Mouse (Mus musculus): ENCODE measurements around the gene Akap6.

Akap6 gene

DNA sequence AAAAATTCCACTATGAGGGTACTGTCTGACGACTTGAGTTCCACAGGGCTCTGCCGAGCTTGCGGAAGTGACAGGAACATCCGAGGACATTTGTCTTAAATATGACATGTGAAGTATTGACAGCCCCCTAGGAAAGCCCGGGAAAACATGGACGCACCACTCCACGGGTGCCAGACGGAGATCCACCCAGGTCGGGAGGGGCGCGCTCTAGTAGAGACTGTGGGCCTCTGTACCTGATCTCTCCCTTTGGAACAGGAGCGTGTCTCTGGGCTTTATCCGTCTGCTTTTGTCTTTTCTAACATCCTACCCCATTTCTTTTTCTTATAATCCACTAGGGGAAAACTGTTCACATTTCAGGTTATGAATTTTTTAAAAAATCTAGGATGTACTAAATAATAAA, 211.2 kb downstream of the Akap6 start:
- no peak for DNase-seq (ENCODE audit: low spot score)

DNA sequence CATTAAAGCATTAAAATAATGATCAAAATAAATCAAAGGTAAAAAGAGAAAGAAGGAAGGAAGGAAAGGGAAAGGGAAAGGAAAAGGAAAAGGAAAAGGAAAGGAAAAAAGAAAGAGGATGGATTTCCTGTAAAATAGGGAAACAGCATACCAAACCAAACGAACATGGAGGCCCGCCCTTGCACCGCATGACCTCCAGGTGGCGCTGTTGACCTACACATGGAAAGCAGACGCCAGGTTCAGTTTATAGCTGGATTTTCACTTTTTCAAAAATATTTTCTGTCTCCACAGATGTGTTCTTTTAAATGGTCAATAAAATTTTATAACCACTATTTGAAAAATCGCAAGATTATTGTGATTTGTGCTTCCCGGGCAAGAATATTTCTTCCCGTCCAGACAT, 211.6 kb downstream of the Akap6 start:
- peak; percentile 86 for DNase-seq (ENCODE audit: low spot score)

DNA sequence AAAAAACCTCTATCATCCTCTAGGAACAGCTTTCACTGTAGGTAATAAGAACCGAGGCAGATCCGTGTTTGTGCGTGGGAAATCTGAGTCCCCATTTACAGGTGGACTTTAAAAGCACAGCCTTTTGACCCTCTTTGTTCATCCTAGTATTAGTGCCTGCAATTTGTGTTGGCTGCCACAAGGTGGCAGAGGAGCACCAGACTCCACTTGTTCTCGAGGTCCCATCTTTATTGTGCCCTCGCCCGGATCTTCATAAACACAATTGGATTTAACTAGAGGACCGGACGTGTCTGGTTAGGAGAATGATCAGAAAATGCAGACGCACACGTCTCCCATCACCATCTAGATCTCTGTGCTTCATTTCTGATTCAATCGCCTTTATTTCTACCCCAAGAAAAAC, 219.8 kb downstream of the Akap6 start:
- DNase-seq (ENCODE audit: low spot score), result peak; percentile 83

DNA sequence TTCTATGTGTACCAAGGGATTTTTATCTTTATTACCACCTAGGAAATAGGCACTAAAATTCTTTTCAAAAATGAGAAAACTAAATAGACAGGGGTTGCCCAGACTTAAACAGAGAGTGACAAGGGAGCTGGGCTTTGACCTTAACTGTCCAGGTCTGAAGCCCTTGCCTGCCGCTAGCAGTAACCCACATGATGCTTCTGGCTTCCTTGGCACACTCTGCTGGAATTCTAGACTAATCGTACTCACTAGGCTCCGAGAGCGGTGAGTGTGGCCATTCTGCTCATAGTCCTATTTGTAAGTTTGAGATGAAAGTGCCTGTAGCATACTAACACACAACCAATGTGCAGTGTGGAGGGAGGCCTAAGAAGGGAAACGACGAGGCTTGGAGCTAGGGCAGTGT, 223.3 kb downstream of the Akap6 start:
- DNase-seq (ENCODE audit: low spot score), result no peak

DNA sequence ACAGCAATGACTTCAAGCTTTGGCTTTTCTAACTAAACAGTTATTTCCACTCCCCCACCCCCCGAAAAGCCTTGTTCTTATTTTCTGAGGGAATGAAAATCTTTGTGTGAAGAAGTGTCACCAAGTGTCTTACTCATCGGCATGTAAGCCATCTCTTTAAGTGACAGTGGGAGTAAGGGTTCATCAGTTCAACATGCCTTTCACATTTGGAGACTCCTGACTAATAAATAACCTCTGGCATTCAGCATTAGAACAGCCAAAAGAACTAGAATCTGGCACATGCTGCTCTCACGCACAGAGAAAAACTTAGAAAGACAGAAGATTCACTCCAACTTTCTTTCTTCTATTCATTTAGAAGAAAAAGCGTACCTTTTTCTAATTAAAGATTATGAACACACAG, 226.3 kb downstream of the Akap6 start:
- DNase-seq (ENCODE audit: low spot score), result no peak

DNA sequence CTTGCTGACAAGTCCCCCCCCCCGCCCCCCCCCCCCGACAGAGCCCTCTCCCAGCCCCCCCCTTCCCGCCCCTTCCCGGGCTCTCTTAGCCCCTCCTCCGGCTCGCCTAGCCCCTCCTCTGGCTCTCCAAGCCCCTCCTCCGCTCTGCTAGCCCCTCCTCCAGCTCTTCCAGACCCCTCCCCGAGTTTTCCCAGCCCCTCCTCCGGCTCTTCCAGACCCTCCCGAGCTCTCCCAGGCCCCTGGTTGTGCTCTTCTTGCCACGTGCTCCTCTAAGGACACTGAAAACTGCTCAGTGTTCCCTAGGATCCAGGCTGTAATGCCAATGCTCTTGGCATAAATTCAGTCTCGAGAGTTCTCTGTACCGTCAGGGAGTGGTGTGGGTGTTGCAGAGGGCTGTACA, 234.6 kb downstream of the Akap6 start:
- DNase-seq (ENCODE audit: low spot score), result no peak

DNA sequence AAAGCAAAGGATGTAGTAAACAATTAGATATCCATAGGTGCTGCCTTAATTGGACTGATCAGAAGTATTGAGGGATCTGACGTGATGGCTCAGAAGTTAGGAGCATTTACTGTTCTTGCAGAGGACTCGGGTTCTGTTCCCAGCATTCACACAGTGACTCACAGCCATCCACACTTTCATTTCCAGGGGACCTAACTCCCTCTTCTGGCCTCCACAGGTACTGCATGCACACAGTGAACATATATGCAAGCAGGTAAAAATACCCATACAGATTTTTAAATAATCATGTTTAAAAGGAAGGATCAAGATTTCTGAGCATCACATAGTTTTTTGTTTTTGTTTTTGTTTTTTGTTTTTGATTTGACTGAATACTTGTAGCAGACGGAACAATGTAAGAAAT, 235.8 kb downstream of the Akap6 start:
- DNase-seq (ENCODE audit: low spot score), result no peak

DNA sequence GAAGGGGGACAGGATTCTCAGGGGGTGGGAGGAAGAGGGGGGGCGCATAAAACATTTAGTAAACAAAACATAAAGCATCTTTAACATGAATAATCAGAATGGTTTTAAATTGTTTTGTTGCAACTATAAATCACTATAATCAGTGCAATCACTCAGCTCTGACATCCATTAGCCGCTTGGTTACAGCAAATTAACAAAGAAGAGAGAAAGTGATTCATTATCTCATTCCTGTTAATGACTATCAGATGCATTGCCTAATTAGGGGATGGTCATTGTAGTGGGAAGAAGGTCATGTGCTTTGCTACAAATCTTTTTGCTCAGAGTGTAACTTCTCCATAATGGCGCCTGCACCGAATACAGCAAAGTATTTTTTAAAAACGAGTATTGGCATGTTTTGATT, 239.6 kb downstream of the Akap6 start:
- no peak for DNase-seq (ENCODE audit: low spot score)

DNA sequence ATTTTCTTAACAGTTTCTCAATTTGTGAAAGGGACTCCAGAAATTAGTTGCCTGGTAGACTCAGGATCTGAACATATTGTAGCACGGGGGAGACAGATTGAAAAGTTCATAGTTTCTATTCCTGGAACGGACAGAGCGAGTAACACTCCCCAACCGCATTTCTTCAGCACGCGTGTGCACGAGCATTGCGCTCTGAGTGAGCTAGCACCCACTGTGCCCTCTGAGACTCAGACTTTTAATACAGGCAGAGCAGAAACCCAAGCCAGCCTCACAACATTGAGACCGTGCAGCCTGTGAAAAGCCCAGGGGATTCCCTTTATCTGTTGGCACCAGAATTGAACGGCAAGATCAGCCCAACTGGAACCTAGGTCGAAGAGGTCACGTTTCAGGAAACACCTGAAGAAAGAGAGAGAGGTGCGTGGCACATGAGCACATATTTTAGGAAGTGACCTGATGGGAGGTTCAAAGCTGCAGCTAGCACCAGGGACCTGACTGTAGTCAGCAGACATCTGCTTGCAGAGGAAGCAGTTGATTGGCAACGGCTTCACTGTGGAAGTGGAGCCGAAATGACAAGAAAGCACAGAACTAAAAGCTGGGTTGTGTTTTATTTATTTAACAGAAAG, 240.3 kb downstream of the Akap6 start:
- DNase-seq (ENCODE audit: low spot score), result no peak

DNA sequence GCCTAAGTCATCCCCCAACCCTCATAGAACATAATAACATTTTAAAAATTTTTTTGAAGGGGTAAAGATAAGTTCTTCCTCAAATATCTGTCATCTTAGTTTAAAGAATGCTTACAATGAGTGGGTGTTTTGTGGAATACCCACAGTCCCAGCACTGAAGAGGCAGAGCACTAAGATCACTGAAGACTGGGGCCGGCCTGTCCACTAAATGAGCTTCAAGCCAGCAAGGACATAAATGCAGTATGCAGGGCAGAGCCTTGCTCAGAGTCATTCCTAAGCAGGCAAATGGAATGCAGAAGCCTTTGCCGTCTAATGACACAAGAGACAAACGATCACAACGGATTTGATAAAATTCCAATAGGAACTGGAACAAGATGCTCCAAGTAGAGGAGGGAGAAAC, 242.8 kb downstream of the Akap6 start:
- no peak for DNase-seq (ENCODE audit: low spot score)

DNA sequence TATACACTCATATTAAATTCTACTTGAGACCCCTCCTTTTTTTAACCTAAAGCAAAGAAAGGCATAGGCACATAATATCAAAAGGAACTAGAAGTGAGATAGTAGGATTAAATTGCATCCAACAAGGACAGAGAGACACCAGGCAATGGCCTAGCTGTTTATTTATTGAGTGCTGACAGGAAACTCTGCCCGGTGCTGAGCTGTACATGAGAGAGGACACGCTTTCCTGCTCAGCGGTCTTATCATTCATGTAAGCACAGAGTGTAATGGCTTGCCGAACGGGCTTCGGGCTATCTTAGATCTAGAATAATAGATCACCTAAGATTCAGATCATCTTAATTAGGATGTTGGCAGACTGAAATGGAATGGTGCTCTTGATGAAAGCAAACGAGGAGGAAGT, 245.1 kb downstream of the Akap6 start:
- DNase-seq (ENCODE audit: low spot score), result no peak

DNA sequence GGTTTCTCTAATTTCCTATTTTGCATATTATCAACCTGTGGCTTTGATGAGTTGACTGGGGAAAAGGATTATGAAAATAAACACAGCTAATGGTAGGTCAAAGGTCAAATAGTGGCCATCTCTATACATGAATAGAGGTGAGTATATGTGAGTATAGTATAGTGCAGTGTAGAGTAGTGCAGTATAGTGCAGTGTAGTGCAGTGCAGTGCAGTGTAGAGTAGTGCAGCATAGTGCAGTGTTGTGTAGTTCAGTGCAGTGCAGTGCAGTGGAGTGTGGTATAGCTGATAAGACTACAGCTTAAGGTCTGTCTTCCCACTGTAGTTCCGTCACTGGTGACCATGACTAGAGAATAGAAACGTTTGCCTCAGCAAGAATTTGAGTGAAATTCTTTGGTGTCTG, 245.8 kb downstream of the Akap6 start:
- DNase-seq (ENCODE audit: low spot score), result no peak

DNA sequence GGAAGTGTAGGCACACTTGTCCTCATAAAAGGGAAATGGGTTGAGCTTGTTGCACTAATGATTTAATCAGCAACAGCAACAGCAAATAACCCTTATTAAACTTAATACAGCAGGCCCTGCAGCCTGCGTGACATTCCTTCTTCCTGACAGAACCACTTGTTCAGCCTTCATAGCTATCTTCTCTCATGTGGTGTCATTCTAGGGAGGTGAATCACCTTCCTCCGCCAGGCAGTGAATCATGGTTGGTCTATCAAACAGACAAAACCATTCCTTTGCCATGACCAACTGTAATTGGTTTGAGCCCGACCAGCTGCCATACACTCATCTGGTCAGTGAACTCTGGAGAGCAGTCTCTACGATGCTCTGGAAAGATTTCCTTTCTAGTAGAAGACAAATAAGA, 251.5 kb downstream of the Akap6 start:
- DNase-seq (ENCODE audit: low spot score), result no peak

DNA sequence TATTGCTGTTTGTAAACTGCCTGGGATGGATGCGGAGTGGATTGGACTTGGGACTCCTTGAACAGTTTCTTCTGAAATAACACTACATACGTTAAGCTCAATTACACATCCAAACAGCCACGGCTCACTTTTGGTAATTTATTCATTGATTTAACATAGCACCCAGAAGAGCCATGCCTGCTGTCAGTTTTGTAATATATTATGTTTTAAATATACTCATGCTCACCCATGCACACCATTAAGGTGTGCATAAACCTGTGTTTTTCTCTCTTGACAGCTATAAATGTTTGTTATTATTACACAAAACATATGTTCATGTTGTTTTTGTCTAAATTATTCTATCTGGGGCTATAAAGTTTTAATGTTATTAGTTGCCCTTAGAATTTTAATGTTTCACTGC, 258.4 kb downstream of the Akap6 start:
- no peak for DNase-seq (ENCODE audit: low spot score)

DNA sequence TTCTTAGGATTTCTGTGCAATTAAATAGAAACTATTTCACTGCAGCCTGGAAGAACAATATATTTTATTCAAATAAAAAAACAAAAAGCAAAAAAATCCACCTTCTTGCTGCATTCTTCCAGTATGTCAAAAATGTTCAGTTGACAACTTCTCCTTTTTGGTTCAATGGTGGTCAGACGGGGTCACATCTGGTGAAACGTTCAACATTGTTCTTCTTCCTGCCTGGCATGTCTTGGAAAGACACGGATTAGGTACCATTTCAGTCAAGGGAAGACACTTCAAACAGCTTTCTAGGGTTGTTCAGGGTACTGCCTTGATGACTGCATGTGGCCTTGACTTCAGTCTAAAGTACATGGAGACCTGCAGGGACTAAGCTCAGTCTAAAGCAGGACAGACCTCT, 258.8 kb downstream of the Akap6 start:
- DNase-seq (ENCODE audit: low spot score), result peak; percentile 56

DNA sequence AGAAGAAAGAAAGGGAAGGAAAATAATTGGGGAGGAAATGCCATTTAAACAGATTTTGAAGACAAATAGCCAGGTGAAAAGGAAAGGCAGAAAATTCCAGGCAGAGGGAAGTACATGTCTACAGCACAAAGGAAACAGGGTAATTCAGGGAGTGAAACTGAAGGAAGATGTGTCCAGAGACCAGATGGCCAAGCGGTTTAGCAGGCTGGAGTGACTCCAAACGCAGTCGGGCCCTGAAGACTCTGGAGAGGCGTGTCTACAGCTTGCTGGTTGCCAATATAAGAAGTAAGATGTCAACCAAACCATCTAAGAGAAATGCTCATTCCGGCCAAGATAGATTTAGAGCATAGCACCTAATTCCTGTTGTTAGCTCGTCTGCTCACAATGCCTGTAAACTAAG, 292.6 kb downstream of the Akap6 start:
- no peak for DNase-seq (ENCODE audit: low spot score)

DNA sequence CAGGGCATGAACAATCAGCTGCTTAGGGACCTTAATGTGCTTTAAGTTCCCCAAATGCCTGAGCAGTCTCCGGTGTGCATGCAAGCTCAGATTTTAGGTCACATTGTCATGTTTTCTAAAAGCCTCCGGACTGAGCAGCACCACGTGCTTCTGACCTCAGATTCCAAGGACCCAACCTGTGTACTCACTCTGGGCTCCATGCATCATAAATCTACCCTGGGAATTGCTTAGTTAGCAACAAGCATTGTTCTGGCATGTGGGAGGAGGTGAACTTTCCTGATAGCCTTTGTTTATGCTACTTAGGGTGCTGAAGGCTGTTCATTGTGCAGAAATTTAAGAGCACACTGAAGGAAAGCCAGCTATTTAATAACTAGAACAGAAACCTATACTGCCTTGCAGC, 313.2 kb downstream of the Akap6 start:
- DNase-seq (ENCODE audit: low spot score), result peak; percentile 55

DNA sequence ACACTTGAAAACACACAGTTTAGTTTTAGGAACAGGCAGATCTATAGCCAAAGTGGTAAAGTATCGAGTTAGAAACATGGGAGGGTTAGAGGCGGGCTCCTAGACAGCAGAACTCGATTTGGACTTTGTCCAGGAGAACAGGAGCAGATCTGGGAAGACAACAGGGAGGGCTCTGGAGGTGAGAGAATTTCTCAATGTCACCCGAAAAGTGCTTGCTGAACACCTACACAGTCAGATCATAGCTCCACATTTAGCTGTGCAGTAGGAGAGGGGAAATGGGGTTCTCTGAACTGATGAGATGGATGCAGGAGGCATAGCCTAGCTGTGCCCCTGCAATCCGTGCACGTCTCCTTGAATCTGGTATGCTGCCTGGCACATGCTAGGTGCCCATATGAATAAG, 315.4 kb downstream of the Akap6 start:
- no peak for DNase-seq (ENCODE audit: low spot score)

DNA sequence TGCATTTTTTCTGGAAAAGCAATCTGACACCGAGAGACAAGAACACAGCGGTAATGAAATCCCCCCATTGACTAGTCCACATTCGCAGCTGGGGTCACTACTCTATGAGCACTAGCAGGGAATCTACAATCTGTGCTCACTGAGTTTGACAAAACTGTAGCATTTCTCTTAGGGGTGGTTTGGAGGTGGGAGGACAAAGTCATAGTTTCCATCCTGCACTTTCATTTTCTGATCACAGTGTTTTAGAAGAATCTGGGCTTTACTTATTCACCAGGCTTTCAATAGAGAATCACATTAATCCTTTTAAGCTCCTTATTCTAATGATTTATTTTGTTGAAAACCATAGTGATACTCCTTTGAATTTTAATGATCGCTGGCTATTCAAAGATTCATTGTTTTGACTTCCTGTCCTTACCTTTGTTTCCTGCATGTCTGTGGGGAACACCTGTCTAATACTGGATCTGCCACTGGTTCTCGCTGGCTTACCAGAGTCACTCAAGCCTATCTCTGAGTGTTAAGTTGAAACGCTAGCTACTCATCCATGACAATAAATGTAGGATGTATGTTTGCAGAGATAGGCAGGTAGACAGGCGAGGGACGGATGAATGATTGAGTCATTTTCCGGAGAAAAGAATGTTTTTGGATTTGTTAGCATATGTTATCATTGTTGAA, 325.5 kb downstream of the Akap6 start:
- no peak for DNase-seq (ENCODE audit: low spot score)

DNA sequence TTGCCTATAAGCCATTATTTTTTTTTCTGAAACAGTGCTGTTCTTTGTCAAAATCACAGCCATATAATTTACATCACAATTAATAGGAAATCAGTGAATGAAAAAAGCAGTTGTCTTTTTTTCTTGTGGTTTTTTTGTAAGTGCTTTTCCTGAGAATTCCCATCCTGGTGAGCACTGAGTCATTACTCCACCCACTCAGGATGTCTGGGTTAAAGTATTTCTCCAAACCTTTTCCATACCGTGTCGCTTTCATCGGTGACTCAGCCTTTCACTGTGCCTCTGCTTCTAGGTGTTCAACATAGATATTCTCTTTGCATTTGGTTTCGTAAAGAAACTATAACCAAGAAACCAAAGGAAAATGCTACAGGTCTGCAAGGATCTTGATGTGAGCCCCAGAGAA, 328.1 kb downstream of the Akap6 start:
- no peak for DNase-seq (ENCODE audit: low spot score)

DNA sequence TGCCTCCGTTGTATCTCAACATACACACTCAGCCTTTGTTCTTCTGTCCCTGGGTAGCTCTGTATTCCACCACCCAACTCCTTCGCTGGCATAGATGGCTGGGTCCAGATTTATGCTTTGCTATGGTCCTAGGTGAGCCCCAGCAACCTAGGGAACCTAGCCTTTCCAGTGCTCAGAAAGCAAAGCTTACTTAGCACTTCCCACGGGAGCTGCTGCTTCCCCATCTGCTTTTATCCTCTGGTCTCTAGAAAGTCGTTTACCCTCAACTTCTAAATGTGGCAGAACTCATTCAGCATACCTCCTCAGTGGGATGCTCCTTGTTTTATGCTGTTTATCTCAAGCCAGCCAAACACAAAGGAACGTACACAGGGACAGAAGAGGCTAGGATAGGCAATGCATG, 329.7 kb downstream of the Akap6 start:
- DNase-seq (ENCODE audit: low spot score), result no peak

DNA sequence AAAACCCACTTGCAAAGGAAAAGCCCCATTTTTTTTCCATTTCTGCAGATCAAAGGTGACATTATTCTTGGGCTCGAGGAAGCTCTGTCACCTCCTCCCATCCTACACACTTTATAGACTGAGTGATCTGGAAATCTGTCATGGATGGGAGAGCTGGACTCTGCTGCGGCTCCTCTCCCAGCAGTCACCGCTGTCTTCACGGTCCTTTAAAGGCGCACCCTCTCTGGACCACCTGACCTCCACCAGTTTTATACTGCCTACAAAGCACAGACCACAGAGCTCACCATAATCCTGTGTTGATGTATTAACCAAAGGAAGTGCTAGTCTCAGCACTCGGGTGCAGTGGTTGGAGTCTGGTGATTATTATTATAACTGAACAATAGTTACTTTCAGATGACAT, 330.7 kb downstream of the Akap6 start:
- DNase-seq (ENCODE audit: low spot score), result no peak

DNA sequence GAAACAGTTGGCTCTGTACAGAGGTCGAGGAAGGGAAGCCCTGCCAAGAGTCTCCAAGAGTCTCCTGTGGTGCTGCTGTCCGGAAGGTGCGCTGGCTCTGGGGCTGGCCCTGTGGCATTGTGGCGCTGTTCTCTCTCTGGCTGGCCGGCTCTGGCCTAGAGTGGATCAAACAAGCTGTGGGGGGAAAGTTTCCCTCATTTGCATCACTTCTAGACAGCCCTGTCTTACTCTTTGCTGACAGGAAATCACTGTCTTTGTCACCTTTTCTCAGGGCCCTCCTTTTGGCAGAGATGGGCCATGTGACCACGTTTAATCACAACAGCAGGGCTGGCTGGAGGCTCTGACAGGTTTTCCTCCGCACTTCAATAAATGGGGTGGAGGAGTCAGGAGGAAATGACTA, 333.6 kb downstream of the Akap6 start:
- DNase-seq (ENCODE audit: low spot score), result peak; percentile 81

DNA sequence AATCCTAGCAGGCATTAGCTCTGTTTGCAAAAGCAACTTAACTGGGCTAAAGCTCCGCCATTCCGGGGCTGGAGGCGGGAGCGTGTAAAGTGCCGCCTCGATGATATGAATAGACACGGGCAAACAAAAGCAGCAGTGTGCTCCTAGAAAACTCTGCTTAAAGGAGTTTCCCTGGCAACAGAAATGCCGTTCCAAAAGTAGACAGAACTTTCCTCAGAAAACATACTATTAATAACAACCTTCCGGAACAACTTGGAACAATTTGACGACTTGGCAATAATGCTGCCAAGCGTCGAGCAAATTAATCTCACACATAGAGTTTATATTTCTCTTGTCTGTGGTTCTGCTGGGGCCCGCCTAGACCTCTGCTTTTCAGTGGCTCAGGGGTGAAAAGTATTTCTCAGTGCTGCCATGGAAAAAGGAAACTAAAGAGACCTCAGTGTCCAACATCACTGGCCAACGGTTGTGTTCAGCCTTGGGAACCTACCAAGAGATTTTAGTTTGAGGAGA, 334.3 kb downstream of the Akap6 start:
- peak; percentile 69 for DNase-seq (ENCODE audit: low spot score)

All from embryo, embryonic 10 days (tissue).